9 mouse cellular contexts compared by ENCODE assay signal in genomic region chr11:30165861-30166550, GRCm38 (mm10).
A peak's percentile ranks its signal among the peaks of the same experiment; 100 is the strongest.
DNase-seq lines count a peak whose midpoint lies in the region; ATAC-seq lines count a peak whose summit lies in the region.
"Had no signal": no experiment of that assay in that cellular context is flagged by ENCODE, and none has a peak within 500 bp of the region (broad histone marks: within the 10 kb centered on the region; RNA-seq: fewer than 3 reads in every experiment).

No protein-coding gene starts in this region.

- no peaks in the 10 kb centered on the region for H3K27me3 ChIP-seq in forebrain, embryonic 11.5 days (ENCODE audit: control insufficient read depth, insufficient read depth, low read length)
- H3K27me3 ChIP-seq: limb, embryonic 15.5 days had no signal

- ATAC-seq in inflammation-experienced regulatory T-cells, adult 6 months: peak; percentile 56
- ATAC-seq in forebrain, embryonic 11.5 days (replicated peaks; ENCODE audit: low FRiP score): no peak

- H3K27ac ChIP-seq in forebrain, embryonic 11.5 days (ENCODE audit: low read depth, low read length): no peak overlapping the region
- H3K27ac ChIP-seq: limb, embryonic 15.5 days had no signal

- no peaks in the 10 kb centered on the region for H3K36me3 ChIP-seq in forebrain, embryonic 11.5 days (ENCODE audit: control insufficient read depth, insufficient read depth, low read length)
- H3K36me3 ChIP-seq: limb, embryonic 15.5 days had no signal

- no peak overlapping the region for H3K4me3 ChIP-seq in forebrain, embryonic 11.5 days (ENCODE audit: low read depth, low read length)
- H3K4me3 ChIP-seq: limb, embryonic 15.5 days had no signal

- no peaks in the 10 kb centered on the region for H3K9me3 ChIP-seq in forebrain, embryonic 11.5 days (ENCODE audit: control insufficient read depth, low read length)
- H3K9me3 ChIP-seq: limb, embryonic 15.5 days had no signal

- H3K4me1 ChIP-seq in forebrain, embryonic 11.5 days (replicated peaks; ENCODE audit: control insufficient read depth, insufficient read depth, low read length): no peaks in the 10 kb centered on the region

- no peak overlapping the region for H3K9ac ChIP-seq in forebrain, embryonic 11.5 days (ENCODE audit: low read length)
- H3K9ac ChIP-seq: limb, embryonic 15.5 days had no signal

- 70% methylated on average over 5 of the region's 5 CpGs for WGBS in forebrain, embryonic 11.5 days

- DNase-seq in spleen, postnatal 36 days (ENCODE audit: low spot score in 2 of 2): peak; percentile 33 to 59
- no peak for DNase-seq in spleen, postnatal 14 days (ENCODE audit: low spot score in 2 of 2)
- DNase-seq in lung, postnatal 14 days: peak; percentile 36
- no peak for DNase-seq in frontal cortex, adult 2 months (ENCODE audit: extremely low spot score in 1 of 2, low spot score in 1 of 2)
- no peak for DNase-seq in forebrain, embryonic 11.5 days (ENCODE audit: low spot score)
- DNase-seq in natural killer cell, adult 2 months (ENCODE audit: low spot score in 2 of 2): no peak
- no peak for DNase-seq in frontal cortex, postnatal 36 days (ENCODE audit: low spot score in 2 of 2)

- no peak overlapping the region for H3K4me2 ChIP-seq in forebrain, embryonic 11.5 days (ENCODE audit: low read depth, low read length, severe bottlenecking)
- H3K4me2 ChIP-seq: limb, embryonic 15.5 days had no signal

Comparison
In these comparisons a context has a peak if more than half of its experiments do, and no peak if none do; other contexts are left out.
1. DNase-seq: peak in spleen, postnatal 36 days (2 of 2) and lung, postnatal 14 days (single experiment); none in spleen, postnatal 14 days (0 of 2), frontal cortex, adult 2 months (0 of 2), forebrain, embryonic 11.5 days (single experiment), natural killer cell, adult 2 months (0 of 2) and frontal cortex, postnatal 36 days (0 of 2).